In genomic region chr6:120938763-120939450, GRCm38 (mm10) we compare ENCODE assay signal across 18 mouse cellular contexts.
"Had no signal": no experiment of that assay in that cellular context is flagged by ENCODE, and none has a peak within 500 bp of the region (broad histone marks: within the 10 kb centered on the region; RNA-seq: fewer than 3 reads in every experiment).

No protein-coding gene starts in this region.

- H3K4me1 ChIP-seq: midbrain, embryonic 12.5 days; neural tube, embryonic 13.5 days; neural tube, embryonic 15.5 days; stomach, embryonic 15.5 days had no signal

- H3K4me2 ChIP-seq: liver, embryonic 12.5 days; lung, embryonic 14.5 days; midbrain, embryonic 12.5 days; neural tube, embryonic 13.5 days; neural tube, embryonic 15.5 days; stomach, embryonic 15.5 days had no signal

- H3K4me3 ChIP-seq: liver, embryonic 12.5 days; midbrain, embryonic 12.5 days; neural tube, embryonic 13.5 days; neural tube, embryonic 15.5 days; stomach, embryonic 15.5 days had no signal

- DNase-seq: lung, adult 18-20 months; lung, embryonic 14.5 days; lung, postnatal 14 days; lung, postnatal 36 days; midbrain, embryonic 14.5 days; right cerebral cortex, postnatal 14 days; thymus, adult 2 months; thymus, postnatal 25 days; thymus, postnatal 4 days had no signal

- H3K9me3 ChIP-seq: liver, embryonic 12.5 days; megakaryocyte, embryonic 14.5 days; midbrain, embryonic 12.5 days; neural tube, embryonic 13.5 days; neural tube, embryonic 15.5 days; stomach, embryonic 15.5 days had no signal

- H3K27me3 ChIP-seq: liver, embryonic 12.5 days; midbrain, embryonic 12.5 days; neural tube, embryonic 13.5 days; neural tube, embryonic 15.5 days; stomach, embryonic 15.5 days had no signal

- H3K9ac ChIP-seq: liver, embryonic 12.5 days; liver, embryonic 14.5 days; lung, embryonic 14.5 days; midbrain, embryonic 12.5 days; neural tube, embryonic 13.5 days; neural tube, embryonic 15.5 days; stomach, embryonic 15.5 days had no signal

- H3K27ac ChIP-seq: liver, embryonic 12.5 days; liver, embryonic 14.5 days; macrophage; midbrain, embryonic 12.5 days; neural tube, embryonic 13.5 days; neural tube, embryonic 15.5 days; stomach, embryonic 15.5 days; stomach, postnatal 0 days had no signal
